Mouse (Mus musculus) natural killer cell, adult 2 months (primary cell): ENCODE results near the gene Sipa1l2.
"Not testable (repeated sequence)": the region's sequence is repeated elsewhere in the genome, so short reads cannot be mapped to it uniquely, and the experiment has no call there.

Experiments
- DNase-seq, 2 experiments: peaks; one replicate each; pipeline ENCODE4 v3.0.0; 2022; ENCODE audit warnings: low spot score in 2 of 2

The Sipa1l2 gene

DNA sequence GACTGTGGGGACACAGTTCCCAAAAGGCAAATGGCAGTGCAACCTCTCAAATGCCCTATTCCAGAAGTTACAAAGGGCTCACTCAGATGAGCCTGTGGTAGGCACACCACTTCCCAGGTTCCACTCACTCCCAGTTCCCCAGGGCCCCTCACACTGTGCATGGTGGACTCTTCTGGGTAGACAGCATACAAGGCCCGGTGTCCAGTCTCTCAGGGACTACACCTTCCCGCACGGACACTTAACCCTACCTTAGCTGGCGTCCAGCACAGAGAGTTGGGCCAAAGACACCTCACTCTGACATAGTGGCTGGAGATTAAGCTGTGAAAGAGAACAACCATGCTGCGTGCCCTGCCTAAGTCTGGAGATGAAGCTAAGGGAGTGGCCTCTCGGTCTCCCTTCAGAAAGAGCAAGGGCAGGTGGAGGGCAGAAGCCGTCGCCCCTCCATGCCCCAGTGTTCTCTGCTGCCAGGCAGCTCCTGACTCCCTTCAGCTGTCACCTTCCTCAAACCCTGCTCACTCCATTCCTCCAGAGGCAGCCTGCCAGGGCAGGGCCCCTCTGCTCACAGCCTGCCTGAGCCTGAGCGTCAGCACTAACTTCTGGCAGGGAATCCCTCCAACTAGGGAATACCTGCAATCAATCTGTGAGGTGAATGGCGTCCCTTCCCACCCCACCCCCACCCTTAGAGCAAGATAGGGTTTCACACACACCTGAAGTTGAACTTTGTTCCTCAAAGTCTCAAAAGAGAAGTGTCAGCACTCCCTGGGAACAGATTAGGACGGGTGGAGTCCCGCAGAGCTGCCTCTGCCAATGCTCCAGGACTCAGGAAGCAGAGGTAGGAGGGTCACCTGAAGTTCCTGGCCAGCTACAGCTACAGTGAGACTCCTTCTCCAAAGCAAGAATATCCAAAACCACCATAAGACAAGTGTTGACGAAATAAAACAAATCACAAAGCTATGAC is 30.3 kb downstream of the Sipa1l2 start:
- no peak for DNase-seq

DNA sequence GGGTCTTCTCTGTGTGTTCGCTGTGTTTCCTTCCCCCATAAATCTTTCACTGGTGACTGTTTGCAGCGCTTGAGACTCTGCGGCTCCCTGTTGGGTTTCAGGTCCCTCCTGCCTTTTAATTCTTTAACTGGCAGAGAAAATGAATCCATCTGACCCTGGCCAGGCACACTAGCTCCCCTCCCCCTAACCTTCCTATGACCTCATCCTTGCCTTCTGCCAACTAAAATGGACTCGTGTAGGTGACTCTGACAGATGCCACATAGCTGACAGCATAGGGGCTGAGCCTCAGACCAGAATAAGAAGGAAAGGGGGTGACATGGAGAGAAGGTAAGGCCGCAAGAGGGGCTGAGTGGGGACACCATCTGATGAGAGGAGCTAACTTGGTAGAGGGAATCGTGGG is 31.3 kb downstream of the Sipa1l2 start:
- DNase-seq: no peak

DNA sequence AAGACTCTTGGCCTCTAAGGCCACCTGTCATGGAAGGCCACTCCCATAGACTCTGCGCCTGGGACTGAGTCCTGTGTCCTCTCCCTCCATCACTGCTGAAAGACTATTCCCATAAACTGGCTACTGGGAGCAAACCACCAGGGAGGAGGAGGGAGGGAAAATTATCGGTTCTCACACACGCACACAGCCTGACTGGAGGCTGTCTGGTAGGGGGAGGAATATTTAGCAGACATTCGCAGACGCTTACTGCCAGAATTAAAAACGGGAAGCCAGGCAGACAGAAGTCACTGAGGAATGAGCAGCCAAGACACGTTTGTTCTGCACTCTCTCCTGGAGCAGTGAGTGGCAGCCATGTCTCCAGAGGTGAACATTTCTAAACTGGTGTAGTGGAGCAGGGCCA is 35.9 kb downstream of the Sipa1l2 start:
- DNase-seq: no peak

DNA sequence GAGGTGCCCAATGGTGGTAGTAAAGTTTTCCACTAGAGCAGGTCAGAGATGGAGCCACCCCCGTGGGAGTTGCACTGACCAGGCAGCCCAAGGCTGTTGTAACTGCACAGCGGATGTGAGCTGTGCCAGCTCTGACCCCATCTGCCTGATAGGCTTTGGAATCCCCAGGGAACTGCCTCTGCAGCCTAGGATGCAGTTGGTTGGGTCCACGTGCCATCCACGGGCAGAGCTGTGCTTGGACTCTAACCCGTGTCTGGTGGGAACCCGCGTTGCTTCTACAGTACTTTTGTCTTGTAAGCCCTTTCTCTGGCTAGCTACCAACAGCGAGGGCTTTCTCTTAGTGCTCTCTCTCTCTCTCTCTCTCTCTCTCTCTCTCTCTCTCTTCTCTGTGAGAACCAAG is 36.7 kb downstream of the Sipa1l2 start:
- no peak for DNase-seq

DNA sequence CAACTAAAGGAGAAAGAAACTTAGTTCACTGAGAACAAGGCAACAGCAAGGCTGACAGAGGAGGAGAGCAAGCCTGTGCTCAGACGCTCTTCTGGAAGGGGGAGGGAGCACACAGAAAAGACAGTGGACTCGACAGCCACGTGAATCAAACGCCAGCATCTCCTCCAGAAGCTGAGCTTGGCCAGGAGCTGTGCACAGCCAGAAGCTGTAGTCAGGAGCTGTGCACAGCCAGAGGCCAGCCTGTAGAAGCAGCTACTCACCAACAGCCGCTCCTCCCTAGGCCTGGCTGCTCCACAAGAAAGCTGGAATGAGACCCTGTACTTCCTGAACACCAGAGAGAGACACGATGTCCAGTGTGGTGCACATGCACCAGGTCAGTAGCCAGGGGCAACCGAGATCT is 37.4 kb downstream of the Sipa1l2 start:
- no peak for DNase-seq

DNA sequence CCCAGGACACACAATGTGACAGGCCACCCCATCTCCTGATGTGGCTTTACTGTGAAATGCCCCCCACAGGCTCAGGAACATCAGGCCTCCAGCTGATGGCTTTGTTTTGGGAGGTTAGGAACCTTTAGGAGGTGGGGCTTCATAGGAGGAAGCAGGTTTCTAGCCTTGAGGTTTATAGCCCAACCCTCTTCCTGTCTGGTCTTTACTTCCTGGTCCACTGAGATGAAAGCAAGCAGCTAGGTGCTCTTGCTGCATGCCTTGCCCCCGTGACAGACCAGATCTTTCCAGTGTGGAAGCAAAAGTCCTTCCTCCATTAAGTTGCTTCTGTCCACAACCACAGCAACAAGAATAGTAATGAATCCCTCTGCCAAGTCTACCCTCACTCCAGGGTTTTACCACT is 38.0 kb downstream of the Sipa1l2 start:
- DNase-seq: peak; percentile 24 to 45

DNA sequence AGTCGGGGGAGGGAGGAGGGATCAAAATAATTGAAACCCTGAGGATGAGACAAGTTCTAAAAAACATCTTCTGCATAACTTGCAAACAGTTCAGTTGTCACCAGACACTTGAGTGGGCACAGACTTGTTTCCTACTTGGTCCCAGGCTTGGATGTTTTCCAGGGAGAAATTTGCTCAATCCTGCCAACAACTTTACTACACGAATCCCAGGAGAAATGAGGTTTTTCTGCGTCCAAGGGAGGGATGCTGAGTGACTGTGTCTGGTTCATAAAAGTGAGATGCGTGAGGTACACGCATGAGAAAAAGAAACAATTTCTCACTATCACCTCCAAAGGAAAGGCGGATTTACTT is 38.5 kb downstream of the Sipa1l2 start:
- DNase-seq: no peak

DNA sequence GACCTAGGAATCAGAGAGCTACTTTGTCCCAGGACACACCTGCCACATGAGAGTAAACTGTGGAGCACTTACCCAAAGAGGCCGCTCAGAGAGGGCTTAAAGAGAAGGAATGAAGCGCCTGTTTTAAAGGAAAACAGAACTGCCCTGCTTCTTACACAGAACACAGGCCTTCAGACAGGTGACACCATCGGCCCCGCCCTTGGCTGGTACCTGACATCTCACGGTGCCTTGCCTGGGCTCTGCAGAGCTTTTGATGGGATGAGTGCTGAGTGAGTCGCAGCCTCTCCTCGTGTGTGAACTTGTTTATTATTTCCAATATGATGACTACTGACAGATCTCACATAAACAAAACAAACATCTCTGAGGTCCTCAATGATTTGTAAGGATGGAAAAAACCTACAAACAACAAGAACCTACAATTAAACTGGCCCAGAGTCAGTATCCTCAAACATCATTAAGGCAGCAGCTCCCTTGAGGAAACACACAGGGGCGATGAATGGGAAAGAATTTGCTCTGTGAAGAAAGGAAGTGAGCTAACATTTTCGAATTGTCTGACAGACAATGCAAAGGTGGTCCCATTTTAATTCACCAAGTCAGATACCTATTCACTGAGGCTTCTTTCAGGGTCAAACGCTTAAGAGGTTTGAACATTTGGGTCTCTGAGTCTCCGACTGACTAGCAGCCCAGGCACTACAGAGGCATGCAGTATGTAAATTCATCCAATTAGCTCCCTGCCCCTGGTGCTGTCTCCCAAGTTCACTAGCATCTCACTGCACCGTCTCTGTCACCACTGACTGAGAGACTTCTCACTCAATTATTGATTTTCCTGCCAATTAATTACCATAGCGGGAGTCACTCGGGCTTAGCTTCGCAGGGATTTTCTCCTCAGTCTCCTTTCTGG is 39.2 kb downstream of the Sipa1l2 start:
- no peak for DNase-seq

DNA sequence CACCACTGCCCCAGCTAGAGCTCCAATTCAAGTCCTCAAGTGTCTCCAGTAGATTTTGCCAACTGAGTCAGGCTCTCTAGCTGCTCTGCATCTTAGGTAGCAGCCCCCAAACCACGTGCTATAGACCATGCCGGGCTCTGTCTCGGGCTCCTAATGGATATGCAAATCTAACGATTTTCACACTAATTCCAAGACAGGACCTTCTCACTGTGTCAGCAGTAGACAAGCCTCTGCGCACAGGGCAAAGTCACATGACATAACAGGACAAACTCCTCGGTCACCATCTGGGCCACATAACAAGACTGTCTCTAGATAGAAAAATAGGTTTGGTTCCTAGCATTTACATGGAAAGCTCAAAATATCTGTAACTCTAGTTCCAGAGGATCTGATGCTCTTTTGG is 40.6 kb downstream of the Sipa1l2 start:
- DNase-seq: no peak

DNA sequence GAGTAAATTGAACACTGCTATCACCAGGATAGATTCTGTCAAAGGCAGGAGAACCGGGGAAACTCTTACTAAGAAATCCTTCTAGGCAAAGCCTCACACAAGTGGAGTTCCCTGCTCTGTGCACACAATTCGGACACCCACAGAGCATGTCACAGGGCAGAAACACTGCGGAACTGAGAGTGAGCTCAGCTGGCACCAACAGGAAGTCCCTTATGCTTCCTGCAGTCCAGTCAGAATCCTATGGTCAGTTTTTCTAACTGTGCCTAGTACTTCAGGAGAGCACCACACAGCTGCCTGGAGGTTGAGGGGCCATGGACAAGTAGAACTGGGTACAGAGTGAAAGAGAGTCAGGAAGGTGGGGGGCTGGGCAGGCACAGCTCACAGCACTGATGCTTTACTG is 41.7 kb downstream of the Sipa1l2 start:
- peak in 1 of 2 experiments; percentile 17 for DNase-seq

DNA sequence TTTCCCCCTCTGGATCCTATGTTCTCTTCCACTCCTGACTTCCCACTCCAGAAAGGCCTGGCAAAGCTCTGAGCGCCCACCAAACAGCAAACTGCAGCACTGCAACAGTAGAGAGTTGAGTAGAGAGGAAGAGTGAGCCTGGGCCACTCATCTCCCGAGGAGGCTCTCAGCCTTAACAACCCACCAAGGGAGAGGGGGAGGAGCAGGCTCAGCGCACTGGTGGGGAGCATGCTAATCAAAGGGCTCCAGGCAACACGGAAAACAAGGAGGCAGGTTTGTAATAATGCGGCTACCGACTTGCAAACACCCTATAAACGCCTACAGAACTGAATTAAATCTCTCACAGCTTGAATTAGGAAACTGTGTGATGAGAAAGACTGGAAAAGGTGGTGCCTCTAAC is 42.6 kb downstream of the Sipa1l2 start:
- DNase-seq: no peak

DNA sequence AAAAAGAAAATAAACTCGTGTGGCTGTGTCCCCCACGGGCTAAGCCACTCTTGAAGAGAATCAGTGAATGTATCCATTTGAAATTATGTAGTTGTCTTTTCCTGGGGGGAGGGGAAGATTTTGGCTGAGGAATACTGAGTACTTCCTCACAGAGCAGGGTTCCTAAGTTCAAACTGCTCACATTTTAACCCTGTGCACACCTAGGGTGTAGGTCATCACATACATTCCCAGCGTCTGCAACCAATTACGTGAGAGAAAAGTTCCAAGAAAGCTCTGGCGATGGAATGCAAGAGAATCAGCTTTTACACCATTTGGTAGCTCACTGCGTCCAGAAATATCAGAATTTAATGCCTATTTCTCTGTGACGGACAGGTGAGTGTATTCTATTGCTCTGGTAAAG is 43.0 kb downstream of the Sipa1l2 start:
- DNase-seq: no peak

DNA sequence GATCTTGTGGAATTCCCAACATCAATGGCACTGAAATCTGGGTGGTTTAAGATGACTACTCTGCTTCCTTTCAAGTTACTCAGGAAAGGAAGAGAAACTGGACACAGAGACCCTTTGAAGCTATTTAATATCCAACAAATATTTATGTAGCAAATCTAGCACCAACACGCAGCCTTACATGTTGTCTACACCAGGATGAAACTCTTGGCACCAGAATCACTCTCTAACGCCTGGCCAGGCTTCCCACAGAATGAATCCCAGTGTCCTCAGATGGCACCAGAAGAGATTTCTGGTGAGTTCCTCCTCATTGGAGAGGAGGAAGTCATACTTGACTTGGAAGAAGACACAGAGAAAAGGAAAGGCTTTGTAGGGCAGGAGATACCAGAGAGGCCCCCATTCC is 45.1 kb downstream of the Sipa1l2 start:
- no peak for DNase-seq

DNA sequence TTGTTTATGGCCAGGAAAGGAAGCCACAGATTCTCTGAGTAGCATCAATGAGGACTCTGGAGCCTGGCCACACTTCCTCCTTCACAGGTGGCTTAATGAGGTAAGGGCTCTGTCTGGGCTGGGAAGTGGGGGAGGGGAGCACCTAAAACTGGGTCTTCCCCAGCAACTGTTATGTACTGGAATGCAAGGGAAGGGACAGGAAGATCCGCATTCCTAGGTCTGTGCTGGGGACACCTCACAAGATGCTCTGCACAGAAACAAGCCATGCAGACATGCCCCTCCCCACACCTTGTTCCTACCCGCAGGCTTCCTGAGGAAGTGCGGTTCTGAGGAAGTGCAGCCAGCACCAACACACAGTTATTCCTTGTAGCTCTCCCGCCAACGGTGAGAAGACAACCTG is 46.4 kb downstream of the Sipa1l2 start:
- DNase-seq: no peak

DNA sequence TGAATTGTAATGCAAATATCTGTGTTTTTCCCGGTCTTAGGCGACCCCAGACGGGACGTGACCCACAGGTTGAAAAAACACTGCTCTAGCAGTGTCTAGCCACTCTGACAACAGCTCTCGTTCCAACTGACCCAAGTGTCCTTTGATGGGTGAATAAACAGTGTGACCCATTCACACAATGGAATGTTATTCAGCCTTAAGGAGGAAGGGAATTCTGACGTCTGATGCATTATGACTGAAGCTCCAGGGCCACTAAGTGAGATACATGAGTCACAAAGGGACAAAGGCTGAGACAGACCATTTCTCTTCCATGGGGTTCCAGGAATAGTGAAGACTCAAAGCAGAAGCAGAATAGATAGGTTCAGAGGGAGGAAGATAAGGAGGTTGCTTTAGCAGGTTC is 47.5 kb downstream of the Sipa1l2 start:
- no peak for DNase-seq

DNA sequence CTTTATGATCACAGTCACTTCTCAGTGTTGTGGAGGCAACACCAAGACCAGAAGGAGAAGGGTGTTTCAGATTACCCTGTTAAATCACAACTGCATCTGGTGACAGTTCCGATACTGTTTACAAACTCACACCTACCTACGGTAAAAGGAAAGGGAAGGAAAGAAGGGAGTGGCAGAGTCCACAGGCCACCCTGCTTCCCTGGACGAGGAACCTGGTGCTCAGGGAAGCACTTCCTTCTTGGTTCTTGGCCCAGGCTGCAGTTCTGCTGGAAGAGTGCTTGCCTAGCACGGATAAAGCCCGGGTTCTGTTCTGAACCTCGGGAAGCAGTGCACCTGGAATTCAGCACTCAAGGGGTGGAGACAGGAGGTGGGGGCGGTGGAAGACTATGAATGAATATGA is 48.5 kb downstream of the Sipa1l2 start:
- no peak for DNase-seq

DNA sequence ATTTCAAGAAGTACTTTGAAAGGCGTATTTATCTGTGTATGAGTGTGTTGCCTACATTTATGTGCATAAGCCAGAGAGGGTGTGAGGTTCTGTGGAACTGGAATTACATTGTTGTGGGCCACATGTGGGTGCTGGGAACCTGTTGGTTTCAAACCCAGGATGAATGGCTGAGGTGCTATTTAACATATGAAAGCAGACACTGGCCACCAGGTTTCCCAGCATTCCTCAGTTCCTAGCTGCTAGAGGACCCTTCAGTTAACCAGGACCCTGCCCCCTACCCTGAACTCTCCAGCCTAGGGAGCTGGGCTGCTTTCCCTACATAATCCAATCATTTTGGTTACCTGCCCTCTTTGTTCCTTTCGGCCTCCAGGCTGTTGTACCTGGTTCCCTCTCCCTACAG is 49.3 kb downstream of the Sipa1l2 start:
- DNase-seq: not testable (repeated sequence)

DNA sequence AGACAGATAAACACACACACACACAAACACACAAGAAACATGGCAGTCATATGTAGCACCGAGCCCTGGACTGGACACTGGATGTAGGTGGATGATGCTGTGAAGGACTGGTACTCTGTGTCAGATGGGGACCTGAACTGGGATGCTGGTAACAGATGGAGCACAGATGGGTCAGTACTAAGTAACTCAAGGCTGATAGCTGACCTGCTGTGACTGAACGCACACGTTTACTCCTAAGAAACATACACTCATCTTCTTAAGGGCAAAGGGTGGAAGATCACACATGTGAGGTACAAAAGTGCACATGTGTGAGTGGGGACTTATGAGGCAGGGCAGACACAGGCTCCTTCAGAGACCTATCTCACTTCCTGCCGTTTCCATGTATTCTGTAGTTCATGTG is 50.7 kb downstream of the Sipa1l2 start:
- no peak for DNase-seq

DNA sequence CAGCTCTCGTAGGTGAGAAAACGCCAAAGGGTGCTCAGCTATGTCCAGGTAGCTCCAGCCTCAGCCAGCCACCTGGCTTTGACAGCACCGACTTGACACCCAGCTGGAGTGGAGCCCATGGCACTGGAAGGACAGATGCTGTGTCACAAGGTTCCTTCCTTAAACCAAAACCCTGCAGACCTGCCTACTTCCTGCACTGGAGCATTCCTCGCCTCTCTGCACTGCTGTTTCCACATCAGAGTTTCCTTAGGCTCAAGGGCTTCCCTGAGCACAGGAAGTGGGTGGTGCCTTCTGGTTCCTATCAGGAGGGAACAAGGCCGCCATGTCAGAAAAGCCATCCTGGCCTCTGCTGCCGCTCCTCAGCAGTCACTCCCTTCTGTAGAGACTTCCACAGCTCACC is 51.3 kb downstream of the Sipa1l2 start:
- DNase-seq: no peak

DNA sequence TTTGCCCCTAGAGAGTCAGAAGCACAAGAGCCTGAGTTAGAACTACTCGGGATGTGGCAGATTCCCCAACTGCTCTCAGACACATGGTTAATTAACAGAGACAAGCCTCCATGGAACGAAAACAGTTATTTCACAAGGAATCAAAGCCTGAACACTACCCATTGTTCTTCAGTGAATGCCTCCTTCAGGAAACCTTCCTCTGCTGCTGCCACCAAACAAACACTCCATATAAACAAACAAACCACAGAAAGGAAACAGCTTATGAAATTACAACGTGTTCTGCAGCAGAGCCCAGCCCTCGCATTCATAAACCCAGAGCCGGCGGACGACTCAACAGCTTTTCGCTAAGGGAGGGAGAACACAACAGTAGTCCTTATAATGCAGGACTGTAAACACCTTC is 52.2 kb downstream of the Sipa1l2 start:
- no peak for DNase-seq

DNA sequence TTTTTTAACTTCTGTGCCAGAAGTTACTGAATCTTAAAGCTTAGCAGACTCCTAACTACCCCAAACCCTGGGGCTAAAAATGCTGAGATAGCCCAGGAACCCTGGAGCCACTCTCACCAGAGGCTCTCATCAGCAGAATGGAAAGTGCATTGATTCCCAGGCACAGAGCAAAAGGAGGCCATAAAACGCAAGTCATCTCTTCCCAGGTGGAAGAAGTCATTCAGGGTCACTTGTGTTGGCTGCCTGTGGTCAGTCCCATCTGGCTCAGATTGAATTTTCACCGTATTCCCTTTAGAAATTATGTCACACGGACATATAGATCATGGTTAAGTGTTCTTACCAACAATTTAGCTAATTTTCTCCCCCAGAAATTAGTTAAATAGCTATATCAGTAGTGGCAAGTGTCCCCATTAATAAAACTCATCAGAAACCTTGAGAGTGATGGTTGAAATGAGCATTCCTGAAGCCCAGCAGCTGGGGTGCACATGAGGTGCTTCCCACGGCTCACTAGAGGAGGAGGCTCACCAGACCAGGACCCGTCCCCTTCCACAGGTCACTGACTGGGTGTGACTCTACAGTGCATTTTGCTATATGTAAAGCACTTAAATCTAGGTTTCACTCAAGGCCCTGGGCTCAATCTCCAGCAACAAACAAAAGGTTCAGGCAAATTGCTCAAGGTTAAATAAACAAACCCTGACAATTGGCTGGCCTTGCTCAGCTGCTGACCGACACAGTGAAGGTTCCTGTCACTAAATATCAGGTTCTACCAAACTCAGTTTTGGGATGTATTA is 53.3 kb downstream of the Sipa1l2 start:
- DNase-seq: no peak

DNA sequence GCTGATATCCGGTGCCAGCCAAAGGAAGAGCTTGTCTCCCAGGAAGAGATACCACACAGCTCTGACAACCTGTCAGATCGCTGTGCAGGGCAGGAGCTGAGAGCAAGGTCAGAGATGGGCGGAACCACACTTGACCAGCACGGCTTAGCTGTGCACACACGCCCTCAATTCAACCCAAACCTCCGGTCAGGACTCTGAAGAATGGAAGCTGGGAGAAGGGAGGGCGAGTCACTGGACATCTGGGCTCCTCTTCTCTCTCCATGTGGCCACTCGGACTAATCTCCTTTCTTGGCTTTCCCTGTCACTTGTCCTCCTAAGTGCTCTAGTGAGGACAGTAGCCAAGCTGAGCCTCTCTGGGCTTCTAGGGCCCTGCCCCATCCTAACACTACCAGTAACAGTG is 53.9 kb downstream of the Sipa1l2 start:
- DNase-seq: no peak
